Mouse (Mus musculus): ENCODE results near the gene Scrn1. TPM values are rescaled to one million over a fixed set of nuclear protein-coding genes. Genes with fewer than 3 reads are reported as not detected.
A peak's percentile ranks its signal among the peaks of the same experiment; 100 is the strongest.

Scrn1 gene
- total RNA-seq, 2 experiments from 2014 or later = 25.1 to 31.1 TPM

- no peak for DNase-seq (ENCODE audit: low spot score in 2 of 2)
Measured at GRCm38 (mm10) chr6:54569776-54570175, 3.5 kb upstream of the Scrn1 start.

GRCm38 (mm10) chr6:54566546-54566919 lies 244 bp upstream of the Scrn1 start:
- DNase-seq (ENCODE audit: low spot score in 2 of 2) = no peak

GRCm38 (mm10) chr6:54565012-54565411 lies 1.3 kb downstream of the Scrn1 start:
- DNase-seq (ENCODE audit: low spot score in 2 of 2) = no peak

- DNase-seq (ENCODE audit: low spot score in 2 of 2) = no peak
Measured at GRCm38 (mm10) chr6:54564506-54564991, 1.7 kb downstream of the Scrn1 start.

GRCm38 (mm10) chr6:54563561-54563960 lies 2.7 kb downstream of the Scrn1 start:
- no peak for DNase-seq (ENCODE audit: low spot score in 2 of 2)

- no peak for DNase-seq (ENCODE audit: low spot score in 2 of 2)
Measured at GRCm38 (mm10) chr6:54562018-54562809, 4.1 kb downstream of the Scrn1 start.

- no peak for DNase-seq (ENCODE audit: low spot score in 2 of 2)
Measured at GRCm38 (mm10) chr6:54558466-54558865, 7.8 kb downstream of the Scrn1 start.

- no peak for DNase-seq (ENCODE audit: low spot score in 2 of 2)
Measured at GRCm38 (mm10) chr6:54557671-54558070, 8.6 kb downstream of the Scrn1 start.

GRCm38 (mm10) chr6:54555816-54556215 lies 10.5 kb downstream of the Scrn1 start:
- DNase-seq (ENCODE audit: low spot score in 2 of 2) = no peak

- DNase-seq (ENCODE audit: low spot score in 2 of 2) = no peak
Measured at GRCm38 (mm10) chr6:54554341-54555110, 11.8 kb downstream of the Scrn1 start.

- DNase-seq (ENCODE audit: low spot score in 2 of 2) = no peak
Measured at GRCm38 (mm10) chr6:54553632-54554031, 12.7 kb downstream of the Scrn1 start.

- no peak for DNase-seq (ENCODE audit: low spot score in 2 of 2)
Measured at GRCm38 (mm10) chr6:54552721-54553413, 13.4 kb downstream of the Scrn1 start.

GRCm38 (mm10) chr6:54550801-54551323 lies 15.4 kb downstream of the Scrn1 start:
- DNase-seq (ENCODE audit: low spot score in 2 of 2) = no peak

GRCm38 (mm10) chr6:54549311-54549710 lies 17.0 kb downstream of the Scrn1 start:
- no peak for DNase-seq (ENCODE audit: low spot score in 2 of 2)

- DNase-seq (ENCODE audit: low spot score in 2 of 2) = no peak
Measured at GRCm38 (mm10) chr6:54548314-54549019, 17.8 kb downstream of the Scrn1 start.

GRCm38 (mm10) chr6:54543646-54544045 lies 22.6 kb downstream of the Scrn1 start:
- DNase-seq (ENCODE audit: low spot score in 2 of 2) = no peak

- no peak for DNase-seq (ENCODE audit: low spot score in 2 of 2)
Measured at GRCm38 (mm10) chr6:54542836-54543235, 23.5 kb downstream of the Scrn1 start.

- DNase-seq (ENCODE audit: low spot score in 2 of 2) = peak; percentile 38 to 71
Measured at GRCm38 (mm10) chr6:54540252-54540887, 25.9 kb downstream of the Scrn1 start.

GRCm38 (mm10) chr6:54539396-54539795 lies 26.9 kb downstream of the Scrn1 start:
- DNase-seq (ENCODE audit: low spot score in 2 of 2) = no peak

- no peak for DNase-seq (ENCODE audit: low spot score in 2 of 2)
Measured at GRCm38 (mm10) chr6:54538773-54539173, 27.5 kb downstream of the Scrn1 start.

All from adrenal gland, adult 18-20 months (tissue).